Comparison of ENCODE assay signal across 8 mouse cellular contexts in genomic region chr2:71367125-71367880, GRCm38 (mm10). TPM values are rescaled to one million over a fixed set of nuclear protein-coding genes. Genes with fewer than 3 reads are reported as not detected.
DNase-seq lines count a peak whose midpoint lies in the region; ATAC-seq and TF ChIP-seq lines count a peak whose summit lies in the region.

Slc25a12 (minus strand) TSS chr2:71367749.

- peak; percentile 64 for TF ChIP-seq POLR2A in embryonic fibroblast, embryonic 13.5 days (IDR thresholded peaks at IDR 0.05; ENCODE audit: low read depth, low read length)

- peak within 1 kb of the TSS; percentile 77 for H3K9ac ChIP-seq in kidney, embryonic 14.5 days (ENCODE audit: low read depth, low read length)
- H3K9ac ChIP-seq in limb, embryonic 15.5 days: peak within 1 kb of the TSS; percentile 81
- H3K9ac ChIP-seq in midbrain, postnatal 0 days (replicated peaks; ENCODE audit: low read length, poor library complexity, severe bottlenecking): peak within 1 kb of the TSS; percentile 91

- no peak for TF ChIP-seq CTCF in embryonic fibroblast, embryonic 13.5 days (IDR thresholded peaks at IDR 0.05; ENCODE audit: borderline replicate concordance, insufficient read depth, low read length)
- TF ChIP-seq CTCF in midbrain, postnatal 0 days (IDR thresholded peaks at IDR 0.05): no peak

- H3K27me3 ChIP-seq in kidney, embryonic 14.5 days (ENCODE audit: control insufficient read depth, insufficient read depth, low read length): no peaks in the 10 kb centered on the region
- no peaks in the 10 kb centered on the region for H3K27me3 ChIP-seq in limb, embryonic 15.5 days
- H3K27me3 ChIP-seq in midbrain, postnatal 0 days (ENCODE audit: insufficient read depth, low read length): no peaks in the 10 kb centered on the region

- peak within 1 kb of the TSS; percentile 83 for H3K4me2 ChIP-seq in kidney, embryonic 14.5 days (replicated peaks; ENCODE audit: low read depth, low read length)
- peak within 1 kb of the TSS; percentile 67 for H3K4me2 ChIP-seq in limb, embryonic 15.5 days
- H3K4me2 ChIP-seq in midbrain, postnatal 0 days (ENCODE audit: low read depth, low read length, poor library complexity, severe bottlenecking): peak within 1 kb of the TSS; percentile 65

- H3K27ac ChIP-seq in embryonic fibroblast, embryonic 13.5 days (ENCODE audit: insufficient read depth, low read length): peak within 1 kb of the TSS; percentile 7; the same call in 1 of the 2 replicates
- H3K27ac ChIP-seq in kidney, embryonic 14.5 days (ENCODE audit: low read depth, low read length): peak within 1 kb of the TSS; percentile 49; the same call in 1 of the 2 replicates
- peak within 1 kb of the TSS; percentile 71 for H3K27ac ChIP-seq in limb, embryonic 15.5 days
- peak within 1 kb of the TSS; percentile 87 for H3K27ac ChIP-seq in midbrain, postnatal 0 days (ENCODE audit: low read depth, low read length)

- peak within 1 kb of the TSS; percentile 77 for H3K4me3 ChIP-seq in embryonic fibroblast, embryonic 13.5 days (ENCODE audit: insufficient read depth, low read length)
- H3K4me3 ChIP-seq in kidney, embryonic 14.5 days (ENCODE audit: low read length): peak within 1 kb of the TSS; percentile 86
- H3K4me3 ChIP-seq in limb, embryonic 15.5 days: peak within 1 kb of the TSS; percentile 81
- H3K4me3 ChIP-seq in midbrain, postnatal 0 days (ENCODE audit: low read depth, low read length): peak within 1 kb of the TSS; percentile 92

- H3K4me1 ChIP-seq in embryonic fibroblast, embryonic 13.5 days (ENCODE audit: control insufficient read depth, insufficient read depth, low read length): 0 out of 2 replicates have a peak, but pooled peaks cover 5% of the 10 kb centered on the region
- peaks cover 10% of the 10 kb centered on the region; the same call in 1 of the 2 replicates for H3K4me1 ChIP-seq in kidney, embryonic 14.5 days (ENCODE audit: control insufficient read depth, insufficient read depth, low read length)
- peaks cover 10% of the 10 kb centered on the region; the same call in 1 of the 2 replicates for H3K4me1 ChIP-seq in limb, embryonic 15.5 days
- peaks cover 7% of the 10 kb centered on the region for H3K4me1 ChIP-seq in midbrain, postnatal 0 days (ENCODE audit: insufficient read depth, low read length)

- H3K36me3 ChIP-seq in kidney, embryonic 14.5 days (ENCODE audit: control insufficient read depth, insufficient read depth, low read length): no peaks in the 10 kb centered on the region
- no peaks in the 10 kb centered on the region for H3K36me3 ChIP-seq in limb, embryonic 15.5 days
- H3K36me3 ChIP-seq in midbrain, postnatal 0 days (ENCODE audit: insufficient read depth, low read length): no peaks in the 10 kb centered on the region

- H3K9me3 ChIP-seq in kidney, embryonic 14.5 days (ENCODE audit: control insufficient read depth, low read length): no peaks in the 10 kb centered on the region
- H3K9me3 ChIP-seq in limb, embryonic 15.5 days: no peaks in the 10 kb centered on the region
- H3K9me3 ChIP-seq in midbrain, postnatal 0 days (ENCODE audit: low read length): no peaks in the 10 kb centered on the region

- peak; percentile 94 for ATAC-seq in kidney, embryonic 14.5 days (ENCODE audit: low FRiP score, low TSS enrichment)
- peak; percentile 91 for ATAC-seq in limb, embryonic 15.5 days (ENCODE audit: insufficient number of reproducible peaks, low FRiP score, low TSS enrichment, low read depth)
- peak; percentile 93 for ATAC-seq in midbrain, postnatal 0 days (ENCODE audit: low FRiP score)

- DNase-seq in B cell, adult 2 months: peak; percentile 82 to 83
- DNase-seq in brain, adult 2 months (ENCODE audit: low read depth, low spot score): peak; percentile 93
- peak; percentile 86 to 88 for DNase-seq in heart, adult 9 months (ENCODE audit: low spot score in 2 of 2)
- DNase-seq in midbrain, postnatal 0 days (ENCODE audit: low spot score): peak; percentile 93
- peak; percentile 81 to 89 for DNase-seq in spleen, postnatal 10 days (ENCODE audit: low spot score in 2 of 2)

- under 1% methylated on average over 57 of the region's 57 CpGs for WGBS in kidney, embryonic 14.5 days
- 0% methylated on average over 57 of the region's 57 CpGs for WGBS in limb, embryonic 15.5 days
- WGBS in midbrain, postnatal 0 days: under 1% methylated on average over 57 of the region's 57 CpGs

RNA-seq across cellular contexts. Expression of gene Slc25a12, which starts in this region (rescaled TPM):
- 35.9 and 51.2 TPM in 2 replicates for polyA plus RNA-seq in embryonic fibroblast, embryonic 13.5 days (2011; ENCODE audit: insufficient read length, low read depth, missing spikeins)
- polyA plus RNA-seq in kidney, embryonic 14.5 days (2014; fragmentation: Nextera tagmentation; extraction: Ambion mirVana): 29.8 and 41.6 TPM in 2 replicates
- 33.5 and 42.9 TPM in 2 replicates for polyA plus RNA-seq in limb, embryonic 15.5 days (2015; fragmentation: Nextera tagmentation; extraction: Ambion mirVana)
- total RNA-seq in midbrain, postnatal 0 days (2014; rRNA removed): 142 and 145 TPM in 2 replicates
- polyA plus RNA-seq in midbrain, postnatal 0 days (2015; fragmentation: Nextera tagmentation; extraction: Ambion mirVana): 118 and 120 TPM in 2 replicates

Comparison
In these comparisons a context has a peak if more than half of its experiments do, and no peak if none do; other contexts are left out.
1. Peak in every context shown above with its lines: DNase-seq, ATAC-seq, H3K4me3 ChIP-seq and H3K27ac ChIP-seq.
2. H3K27ac ChIP-seq: peak in every context shown above with its lines; median percentile 87 in midbrain, postnatal 0 days; 71 in limb, embryonic 15.5 days; 49 in kidney, embryonic 14.5 days; 7 in embryonic fibroblast, embryonic 13.5 days.